Mouse (Mus musculus) natural killer cell, adult 2 months (primary cell): Measurements from ENCODE around the gene Rpl9-ps1.

ENCODE experiments used
- DNase-seq, 2 experiments: peaks; one replicate each; pipeline ENCODE4 v3.0.0; 2022; ENCODE audit warnings: low spot score in 2 of 2

The Rpl9-ps1 gene

DNA sequence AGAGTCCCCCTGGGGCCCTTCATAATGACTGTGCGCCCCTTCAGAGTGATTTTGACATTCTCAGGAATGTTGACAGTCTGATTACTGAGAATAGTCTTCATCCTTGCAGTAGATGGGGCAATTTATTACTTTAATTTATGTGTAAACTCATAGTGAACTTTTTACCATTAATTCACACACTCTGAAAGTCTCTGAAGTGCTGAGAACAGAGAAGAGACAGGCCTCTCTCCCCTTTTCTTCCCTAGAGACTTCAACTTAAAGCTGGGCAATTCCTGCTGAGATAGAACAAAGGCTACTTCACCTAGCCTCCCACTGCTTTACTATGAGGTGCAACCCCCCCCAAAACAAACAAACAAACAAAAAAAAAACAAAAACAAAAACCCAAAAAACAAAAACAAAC, at the start of gene Rpl9-ps1:
Gene Rpl9-ps1 (minus strand): TSS at position 101 of the 400 bp plus-strand sequence.
- no peak for DNase-seq

DNA sequence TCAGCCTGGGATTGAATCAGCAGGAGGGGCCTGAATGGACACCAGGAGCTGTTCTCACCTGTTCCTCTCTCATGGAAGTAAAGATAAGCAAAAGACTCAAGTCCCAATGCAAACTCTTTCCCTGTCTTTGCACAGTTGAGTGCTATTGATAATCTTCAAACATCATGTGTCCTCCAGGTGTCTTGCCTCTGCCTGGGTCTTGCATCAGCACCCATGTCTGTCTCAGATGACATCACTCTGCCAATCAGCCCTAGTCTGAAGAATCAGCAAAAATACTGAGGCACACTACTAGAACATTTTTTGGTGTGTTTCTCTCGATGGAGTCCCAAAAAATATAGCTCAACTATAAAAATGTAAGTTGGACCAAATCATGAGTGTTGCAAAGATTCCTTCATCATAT, 46.6 kb upstream of the Rpl9-ps1 start:
- no peak for DNase-seq

GRCm38 (mm10) chr11:83689918-83690317, 44.5 kb upstream of the Rpl9-ps1 start:
- no peak for DNase-seq

DNA sequence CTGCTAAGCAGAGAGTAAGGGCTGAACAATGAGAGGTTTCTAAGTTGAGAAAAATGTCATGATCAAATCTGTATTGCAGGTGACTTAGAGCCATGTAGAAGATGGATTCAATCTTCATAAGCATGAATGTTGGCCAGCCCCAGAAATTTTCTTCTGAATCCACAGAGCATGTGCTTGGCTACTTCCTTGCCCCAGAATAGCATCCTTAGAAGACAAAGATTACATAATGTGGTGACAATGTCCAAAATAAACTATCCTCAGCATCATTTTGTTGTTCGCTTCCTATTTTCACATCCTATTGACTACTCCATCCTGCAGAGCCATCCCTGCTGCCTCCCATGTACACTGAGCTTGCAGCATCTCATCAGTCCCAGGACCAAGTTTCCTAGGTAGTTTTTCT, 30.2 kb upstream of the Rpl9-ps1 start:
- no peak for DNase-seq

DNA sequence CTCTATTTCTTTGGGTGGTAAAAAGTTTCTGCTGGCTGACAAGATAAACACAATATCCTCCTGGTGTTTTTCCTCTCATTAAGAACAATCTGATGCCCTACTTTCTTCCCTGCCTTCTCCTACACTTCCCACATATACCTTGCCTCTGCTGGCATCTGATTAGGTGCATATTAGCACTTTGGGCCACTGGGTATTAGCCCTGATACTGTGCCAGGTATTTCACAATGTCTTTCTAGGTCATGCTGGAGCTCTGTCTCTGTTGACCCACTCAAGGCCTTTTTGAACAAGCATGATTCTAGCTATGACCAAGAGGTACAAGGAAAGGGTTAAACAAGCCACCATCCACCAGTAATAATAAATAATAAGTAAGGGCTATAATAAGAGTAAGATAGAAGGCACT, 26.3 kb upstream of the Rpl9-ps1 start:
- DNase-seq, result no peak

DNA sequence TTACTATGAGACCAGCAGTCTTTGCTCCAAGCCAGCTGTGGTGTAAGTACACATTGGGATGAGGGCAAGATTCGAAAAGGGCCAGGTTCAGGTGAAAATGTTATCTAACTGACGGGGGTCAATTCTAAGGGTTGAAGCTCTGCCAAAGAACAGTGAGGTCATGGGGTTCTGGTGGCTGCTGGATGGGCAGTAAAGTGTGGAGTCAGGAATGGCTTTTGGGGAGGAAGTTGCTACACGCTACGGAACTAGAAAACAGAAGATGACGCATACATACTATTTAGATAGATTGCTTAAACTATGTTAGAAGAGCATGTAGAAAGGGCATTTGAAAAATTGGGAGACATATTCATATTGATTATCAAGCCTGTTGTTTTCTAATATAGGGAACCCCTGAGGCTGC, 18.1 kb upstream of the Rpl9-ps1 start:
- DNase-seq, result no peak

GRCm38 (mm10) chr11:83662204-83662603, 16.8 kb upstream of the Rpl9-ps1 start, which contains the start of gene Ccl4:
TSS of gene Ccl4 (plus strand) at chr11:83662584.
- peak; percentile 82 to 91 for DNase-seq

GRCm38 (mm10) chr11:83658797-83659196, 13.4 kb upstream of the Rpl9-ps1 start:
- no peak for DNase-seq

- peak; percentile 53 to 71 for DNase-seq
Observed at GRCm38 (mm10) chr11:83657508-83657907, 12.1 kb upstream of the Rpl9-ps1 start.

DNA sequence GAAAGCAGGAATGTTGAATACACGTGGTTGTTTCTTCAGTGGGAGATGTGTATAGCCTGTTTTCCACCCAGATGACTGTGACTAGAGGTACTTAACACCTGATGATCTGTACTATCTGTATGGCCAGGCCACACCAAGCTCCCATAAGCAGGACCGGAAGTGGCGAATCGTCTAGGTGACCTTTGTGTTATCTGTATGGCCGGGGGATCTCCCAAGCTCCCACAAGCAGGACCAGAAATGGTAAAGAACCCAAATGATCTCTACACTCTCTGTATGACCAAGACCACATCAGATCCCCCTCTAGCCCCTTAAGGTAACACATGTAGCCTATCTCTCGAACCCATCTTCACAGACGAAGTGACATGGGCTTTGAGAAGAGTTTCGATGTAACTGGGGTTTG, 9.2 kb upstream of the Rpl9-ps1 start:
- DNase-seq, result peak; percentile 68 to 85

- peak; percentile 65 to 81 for DNase-seq
Observed at GRCm38 (mm10) chr11:83649305-83649841, 4.0 kb upstream of the Rpl9-ps1 start, which contains the start of gene Ccl3. TSS of gene Ccl3 (minus strand) at chr11:83649355.

DNA sequence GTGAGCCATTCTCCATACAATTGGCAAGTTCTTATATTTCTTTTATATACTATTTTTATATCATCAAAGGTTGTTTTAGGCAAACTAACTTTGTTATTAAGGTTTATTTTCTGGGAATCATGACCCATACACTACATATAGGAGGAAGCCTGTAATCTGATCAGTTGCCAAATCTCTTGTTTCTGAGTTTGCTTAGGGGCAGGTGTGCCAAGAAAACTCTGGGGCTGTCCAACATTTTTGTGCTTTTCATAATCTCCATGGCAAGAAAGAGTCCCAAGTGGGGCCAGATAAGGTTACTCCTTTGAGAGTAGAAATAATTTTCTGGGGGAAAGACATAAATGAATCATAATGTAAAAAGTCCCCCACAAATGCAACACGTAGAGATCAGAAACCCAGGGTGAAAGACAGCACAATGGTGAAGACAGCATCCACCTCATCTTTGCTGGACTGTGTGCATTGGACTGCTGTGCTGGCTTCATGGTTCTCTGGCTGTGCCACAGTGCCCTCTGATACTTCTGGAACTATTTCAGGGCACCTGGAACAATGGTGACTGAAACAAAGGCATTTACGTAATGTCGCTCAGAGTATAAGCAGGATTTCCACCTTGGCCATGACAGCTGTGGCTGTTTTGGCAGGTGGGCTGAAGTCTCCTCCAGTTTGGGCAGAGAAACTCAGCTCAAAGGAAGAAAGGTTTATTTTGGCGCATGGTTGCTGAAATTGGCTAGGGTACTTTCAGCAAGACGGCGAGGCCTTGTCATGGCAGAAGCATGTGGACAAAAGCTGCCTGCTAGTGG, 1.1 kb upstream of the Rpl9-ps1 start:
- DNase-seq, result no peak

- DNase-seq, result peak; percentile 59 to 60
Observed at GRCm38 (mm10) chr11:83641216-83641615, 4.2 kb downstream of the Rpl9-ps1 start.

DNA sequence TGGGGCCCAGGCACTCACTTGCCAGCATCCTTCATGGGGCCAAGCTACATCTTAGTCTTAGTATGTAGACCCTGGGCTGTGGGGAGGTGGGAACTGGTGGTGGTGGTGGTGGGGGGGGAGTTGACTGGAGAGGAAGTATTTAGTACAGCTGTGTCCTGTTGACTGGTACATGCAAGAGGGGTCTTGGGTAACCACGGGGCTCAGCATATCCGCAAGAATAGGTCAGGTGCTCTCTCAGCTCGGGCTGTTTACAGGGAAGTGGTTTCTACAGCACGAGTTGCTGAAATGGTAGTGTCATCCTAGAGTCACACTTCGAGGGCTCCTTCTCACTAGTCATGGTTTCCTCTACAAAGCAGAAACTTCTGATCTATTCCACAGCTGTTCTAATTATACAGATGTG, 5.3 kb downstream of the Rpl9-ps1 start:
- DNase-seq, result peak; percentile 88 to 89

- DNase-seq, result peak; percentile 74 to 79
Observed at GRCm38 (mm10) chr11:83639533-83639932, 5.9 kb downstream of the Rpl9-ps1 start.

GRCm38 (mm10) chr11:83638934-83639333, 6.5 kb downstream of the Rpl9-ps1 start:
- DNase-seq, result peak; percentile 49 to 62

DNA sequence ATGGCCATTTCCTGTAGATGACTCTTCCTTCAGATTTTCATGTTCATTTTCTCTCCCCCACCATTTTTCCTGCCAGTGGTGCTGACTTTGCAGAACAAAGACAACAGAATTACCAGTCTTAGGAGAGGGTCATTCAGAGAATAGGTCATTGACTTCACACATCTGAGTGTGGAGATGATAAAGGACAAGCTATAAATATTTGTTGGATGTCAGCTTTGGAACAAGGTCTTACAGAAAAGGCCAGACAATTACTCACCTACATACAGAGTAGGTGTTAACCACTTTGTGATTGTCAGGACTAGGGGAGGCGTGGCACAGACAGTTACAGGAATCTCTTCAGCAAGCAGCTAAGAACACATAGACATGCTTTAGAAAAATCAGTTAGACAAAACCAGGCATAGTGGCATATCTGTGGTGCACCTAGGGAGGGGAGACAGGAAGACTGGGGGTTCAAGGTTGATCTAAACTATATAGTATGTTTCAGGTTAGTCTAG, 8.6 kb downstream of the Rpl9-ps1 start:
- DNase-seq, result peak; percentile 55 to 78

DNA sequence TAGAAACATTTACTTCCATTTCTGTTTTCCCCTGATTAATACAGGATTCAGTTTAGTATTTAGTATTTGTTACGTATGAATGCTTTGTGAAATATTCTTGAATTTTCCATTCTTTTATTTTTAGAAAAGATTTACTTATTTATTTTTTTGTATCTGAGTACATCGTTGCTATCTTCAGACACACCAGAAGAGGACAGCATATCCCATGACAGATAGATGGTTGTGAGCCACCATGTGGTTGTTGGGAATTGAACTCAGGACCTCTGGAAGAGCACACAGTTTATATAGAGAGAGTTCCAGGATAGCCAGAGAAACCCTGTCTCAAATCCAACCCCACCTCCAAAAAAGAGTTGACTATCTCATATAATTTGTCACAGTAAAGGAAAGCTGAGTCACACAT, 10.5 kb downstream of the Rpl9-ps1 start:
- no peak for DNase-seq

DNA sequence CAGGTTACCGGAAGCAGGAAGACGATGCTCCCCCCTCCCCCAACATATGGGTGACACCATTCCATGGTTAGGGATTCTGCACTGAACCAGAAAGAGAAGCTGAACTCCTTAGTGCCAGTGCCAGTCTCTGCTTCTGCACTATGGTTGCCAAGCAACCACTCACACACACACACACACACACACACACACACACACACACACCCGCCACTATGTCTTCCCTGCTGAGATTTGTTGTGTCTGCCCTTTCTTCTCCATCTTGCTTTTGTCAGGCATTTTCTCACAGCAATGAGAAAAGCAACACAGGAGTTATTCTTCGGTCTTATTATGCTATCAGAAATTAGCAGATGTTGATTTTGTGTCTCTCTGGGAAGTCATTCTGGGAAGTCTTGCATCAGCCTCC, 11.0 kb downstream of the Rpl9-ps1 start:
- no peak for DNase-seq

- peak in 1 of 2 experiments; percentile 53 for DNase-seq
Observed at GRCm38 (mm10) chr11:83632744-83633143, 12.7 kb downstream of the Rpl9-ps1 start.

GRCm38 (mm10) chr11:83631065-83631464, 14.4 kb downstream of the Rpl9-ps1 start:
- no peak for DNase-seq

GRCm38 (mm10) chr11:83630630-83631029, 14.8 kb downstream of the Rpl9-ps1 start:
- no peak for DNase-seq

DNA sequence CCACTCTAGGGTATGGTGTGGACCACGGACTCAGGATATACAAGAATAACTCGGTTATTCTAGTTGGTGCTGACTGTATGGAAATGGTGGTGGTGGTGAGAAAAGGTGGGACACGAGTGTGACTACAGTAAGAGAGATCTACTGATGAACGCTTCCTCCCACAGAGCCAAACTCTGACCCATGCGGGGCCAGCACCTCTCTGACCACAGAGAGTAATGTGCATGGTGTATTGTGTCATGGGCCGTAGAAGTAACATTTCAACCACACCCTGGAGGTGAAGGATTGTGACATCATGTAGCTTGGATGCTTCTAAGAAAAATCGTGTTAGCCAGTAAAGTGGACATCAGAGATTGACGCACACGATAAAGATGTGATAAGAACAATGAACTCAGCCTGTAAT, 16.6 kb downstream of the Rpl9-ps1 start:
- peak; percentile 77 to 91 for DNase-seq
